Mouse (Mus musculus): Measurements from ENCODE around the gene 9930022D16Rik.

Gene 9930022D16Rik

GRCm38 (mm10) chr11:109434233-109434798 is 20.6 kb downstream of the 9930022D16Rik start:
- POLR2A ChIA-PET = interaction anchor here in 1 of 4 experiments (0.9 kb wide), 1 partner anchor 36 kb away, joined by 3 read pairs; no protein-coding TSS in a partner anchor

GRCm38 (mm10) chr11:109436889-109437288 is 23.2 kb downstream of the 9930022D16Rik start:
- ChIA-PET CTCF (interaction anchor here in 1 of 4 experiments (1.3 kb wide), 1 partner anchor 139 kb away, joined by 5 read pairs; the partner anchor contains the start of gene Rgs9), POLR2A (interaction anchor here in 2 of 4 experiments (0.6 to 1.6 kb wide), 3 partner anchors 11 to 142 kb away, joined by 3 read pairs; partner anchors contain the start of gene Amz2 (in 1 of the 2))

More at GRCm38 (mm10) chr11:109434233-109434798, 20.6 kb downstream of the 9930022D16Rik start:
- CTCF ChIA-PET = interaction anchor here in 2 of 4 experiments (1.1 to 1.2 kb wide), 2 partner anchors 190 kb away, joined by 3 to 6 read pairs; no protein-coding TSS in a partner anchor

DNA sequence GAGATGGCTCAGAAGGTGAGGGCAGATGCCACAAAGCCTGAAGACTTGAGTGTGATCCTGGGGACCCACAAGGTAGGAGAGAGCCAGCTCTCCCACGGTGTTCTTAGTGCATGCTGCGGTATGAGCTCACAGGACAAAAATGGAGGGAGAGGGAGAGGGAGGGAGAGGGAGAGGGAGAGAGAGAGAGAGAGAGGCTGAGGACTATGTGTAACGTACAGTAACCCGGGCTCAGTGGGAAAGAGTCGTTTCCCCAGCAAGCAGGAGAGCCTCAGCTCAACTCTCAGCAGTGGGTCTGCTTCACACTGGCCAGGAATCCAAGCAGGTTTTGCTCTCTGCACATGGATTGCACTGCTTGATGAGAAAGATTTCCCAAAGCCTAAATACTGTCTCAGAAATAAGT is 25.5 kb downstream of the 9930022D16Rik start:
- ChIA-PET POLR2A (interaction anchor here (0.6 to 1.7 kb wide), 12 partner anchors 11 to 226 kb away, joined by 3 to 10 read pairs (median 3); partner anchors contain the start of gene Amz2 (in 1 of the 4)), CTCF (interaction anchor here (0.7 to 2.7 kb wide), 14 partner anchors 13 to 283 kb away, joined by 3 to 22 read pairs (median 8); partner anchors contain the start of genes Amz2 (in 1 of the 4), Fam20a (in 1 of the 4) and Rgs9 (in 1 of the 4))

GRCm38 (mm10) chr11:109439829-109440340 is 26.2 kb downstream of the 9930022D16Rik start:
- CTCF ChIA-PET = interaction anchor here (0.5 to 2.7 kb wide), 21 partner anchors 8 to 424 kb away, joined by 3 to 22 read pairs (median 6); partner anchors contain the start of genes Rgs9 (in 3 of the 4), Amz2 (in 2 of the 4) and Fam20a (in 1 of the 4)
- POLR2A ChIA-PET = interaction anchor here (0.5 to 1.7 kb wide), 14 partner anchors 13 to 1831 kb away, joined by 3 to 11 read pairs (median 3); partner anchors contain the start of genes Amz2 (in 2 of the 4) and Wipi1 (in 1 of the 4)

- CTCF ChIA-PET = interaction anchor here (0.5 to 2.7 kb wide), 18 partner anchors 9 to 423 kb away, joined by 3 to 22 read pairs (median 7); partner anchors contain the start of genes Rgs9 (in 3 of the 4) and Amz2 (in 1 of the 4)
- POLR2A ChIA-PET = interaction anchor here in 2 of 4 experiments (0.5 to 1.2 kb wide), 3 partner anchors 10 to 167 kb away, joined by 3 to 5 read pairs (median 4); no protein-coding TSS in a partner anchor
Measured at GRCm38 (mm10) chr11:109440641-109441040, 26.9 kb downstream of the 9930022D16Rik start.

DNA sequence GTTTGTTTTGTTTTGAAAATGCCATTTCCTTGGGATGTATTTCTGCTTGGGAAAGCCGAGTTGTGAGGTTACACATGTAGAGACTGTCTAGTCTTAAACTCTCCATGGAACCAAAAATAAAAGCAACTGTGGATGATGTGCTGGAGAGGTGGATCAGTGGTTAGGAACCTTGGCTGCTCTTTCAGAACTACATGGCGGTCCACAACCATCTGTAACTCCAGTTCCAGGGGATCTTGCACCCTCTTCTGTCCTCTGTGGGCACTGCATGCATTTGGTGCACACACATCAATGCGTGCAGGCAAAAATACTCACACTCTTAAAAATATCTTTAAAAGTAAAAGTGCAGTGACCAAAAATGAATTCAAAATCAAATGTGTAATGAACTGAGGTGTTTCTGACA is 27.4 kb downstream of the 9930022D16Rik start:
- CTCF ChIA-PET = interaction anchor here (0.7 to 2.7 kb wide), 15 partner anchors 10 to 197 kb away, joined by 3 to 22 read pairs (median 8); partner anchors contain the start of genes Rgs9 (in 3 of the 4) and Amz2 (in 1 of the 4)
- POLR2A ChIA-PET = interaction anchor here in 2 of 4 experiments (0.6 to 1.0 kb wide), 2 partner anchors 10 to 196 kb away, joined by 3 to 4 read pairs; no protein-coding TSS in a partner anchor

GRCm38 (mm10) chr11:109442166-109442730 is 28.5 kb downstream of the 9930022D16Rik start:
- CTCF ChIA-PET = interaction anchor here in 3 of 4 experiments (0.5 to 2.7 kb wide), 10 partner anchors 111 to 1407 kb away, joined by 3 to 12 read pairs (median 4); partner anchors contain the start of gene Rgs9 (in 1 of the 3)
- POLR2A ChIA-PET = interaction anchor here in 1 of 4 experiments (0.7 to 1.2 kb wide), 3 partner anchors 12 to 198 kb away, joined by 3 to 7 read pairs (median 3); no protein-coding TSS in a partner anchor

DNA sequence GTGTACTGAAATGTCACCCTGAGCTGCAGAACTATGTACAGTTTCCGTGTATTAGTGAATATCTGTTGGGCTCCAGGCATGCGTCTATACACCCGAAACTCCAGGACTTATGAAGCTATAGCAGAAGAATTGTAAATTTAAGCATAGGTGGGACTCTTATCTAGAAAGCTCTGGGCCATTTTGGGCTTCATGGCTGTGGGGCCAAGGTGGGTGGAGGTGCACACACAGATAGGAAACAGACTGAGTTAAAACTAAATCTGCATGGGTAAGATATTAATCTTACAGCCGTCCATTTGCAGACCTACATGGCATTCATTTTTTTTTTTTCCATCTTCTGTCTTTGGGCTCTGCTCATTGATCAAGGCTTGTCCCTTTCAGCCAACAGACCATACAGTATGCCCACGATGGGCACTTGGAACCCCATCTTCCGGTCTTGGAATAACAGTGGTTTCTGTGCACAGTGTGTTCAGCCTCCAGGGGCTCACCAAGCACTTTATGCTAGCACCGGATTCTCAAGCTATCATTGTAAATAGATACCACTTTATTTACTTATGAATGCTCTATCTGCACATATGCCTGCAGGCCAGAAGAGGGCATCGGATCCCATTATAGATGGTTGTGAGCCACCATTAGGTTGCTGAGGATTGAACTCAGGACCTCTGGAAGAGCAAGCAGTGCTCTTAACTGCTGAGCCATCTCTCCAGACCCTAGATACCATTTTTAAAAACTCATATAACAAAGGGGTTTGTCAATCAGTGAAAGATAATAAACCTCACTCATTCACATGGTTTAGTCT is 29.9 kb downstream of the 9930022D16Rik start:
- ChIA-PET CTCF (interaction anchor here (0.6 to 2.7 kb wide), 15 partner anchors 12 to 418 kb away, joined by 3 to 19 read pairs (median 4); partner anchors contain the start of gene Wipi1 (in 1 of the 4)), POLR2A (no interaction called here)

DNA sequence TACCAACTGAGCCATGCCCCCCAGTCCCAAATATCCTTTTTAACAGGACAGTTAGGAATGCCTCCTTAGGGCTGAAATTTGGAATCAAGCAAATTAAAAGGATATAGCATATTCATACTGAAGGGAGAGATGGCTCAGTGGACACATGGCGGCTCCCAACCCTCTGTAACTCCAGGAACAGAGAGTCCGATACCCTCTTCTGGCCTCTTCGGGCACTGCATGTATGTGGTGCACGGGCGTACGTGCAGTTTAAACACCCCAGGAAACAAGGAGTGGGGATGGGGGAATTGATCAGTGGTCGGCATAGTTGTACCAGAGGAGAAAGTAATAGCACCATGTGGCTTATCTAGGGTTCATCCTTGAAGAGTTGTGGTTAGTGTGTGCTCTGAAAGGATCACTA is 30.9 kb downstream of the 9930022D16Rik start:
- POLR2A ChIA-PET = interaction anchor here in 1 of 4 experiments (0.7 kb wide), 1 partner anchor 90 kb away, joined by 3 read pairs; no protein-coding TSS in a partner anchor
- CTCF ChIA-PET = interaction anchor here (0.9 to 2.7 kb wide), 15 partner anchors 113 to 416 kb away, joined by 3 to 39 read pairs (median 8); partner anchors contain the start of gene Wipi1 (in 1 of the 4)

DNA sequence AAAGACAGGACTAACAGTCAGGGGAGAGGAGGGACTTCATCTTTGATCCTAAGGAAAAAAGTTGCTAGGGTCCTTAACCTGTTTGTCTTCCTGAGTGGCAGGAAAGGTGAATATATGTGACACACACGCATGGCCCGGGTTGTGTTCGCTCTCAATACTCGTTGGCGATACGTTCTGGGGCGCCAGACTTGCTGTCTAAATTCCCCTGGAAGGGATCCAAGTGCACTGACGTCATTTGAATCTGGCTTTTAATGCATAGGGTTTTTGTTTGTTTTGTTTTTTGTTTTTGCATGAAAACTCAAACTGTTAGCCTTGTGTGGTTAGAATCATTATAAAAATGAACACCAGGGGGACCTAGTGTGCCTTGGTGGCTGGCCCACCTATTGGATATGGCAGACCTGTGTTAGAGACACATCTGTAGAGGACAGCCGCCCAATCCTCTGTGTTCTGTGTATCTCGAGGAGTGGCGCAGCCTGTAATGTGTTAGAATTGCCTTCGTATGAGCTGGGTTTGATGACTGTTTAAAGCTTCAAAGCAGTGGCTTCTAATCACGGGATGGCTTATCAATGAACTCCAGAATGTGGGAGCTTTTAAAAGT is 31.8 kb downstream of the 9930022D16Rik start:
- CTCF ChIA-PET = interaction anchor here (0.5 to 2.7 kb wide), 24 partner anchors 28 to 421 kb away, joined by 3 to 39 read pairs (median 6); partner anchors contain the start of genes Arsg (in 1 of the 4), Slc16a6 (in 1 of the 4) and Wipi1 (in 1 of the 4)
- POLR2A ChIA-PET = interaction anchor here in 1 of 4 experiments (0.7 to 0.8 kb wide), 2 partner anchors 15 to 89 kb away, joined by 3 to 6 read pairs; no protein-coding TSS in a partner anchor

- POLR2A ChIA-PET = interaction anchor here in 2 of 4 experiments (0.6 to 0.7 kb wide), 2 partner anchors 19 to 108 kb away, joined by 3 to 8 read pairs; no protein-coding TSS in a partner anchor
- CTCF ChIA-PET = interaction anchor here in 1 of 4 experiments (0.7 kb wide), 1 partner anchor 115 kb away, joined by 10 read pairs; no protein-coding TSS in a partner anchor
Measured at GRCm38 (mm10) chr11:109451169-109451568, 37.5 kb downstream of the 9930022D16Rik start.

- ChIA-PET CTCF (interaction anchor here in 1 of 4 experiments (0.6 kb wide), 1 partner anchor 88 kb away, joined by 7 read pairs; no protein-coding TSS in a partner anchor), POLR2A (interaction anchor here in 1 of 4 experiments (1.1 to 1.3 kb wide), 3 partner anchors 19 to 222 kb away, joined by 3 read pairs; no protein-coding TSS in a partner anchor)
Measured at GRCm38 (mm10) chr11:109456261-109456660, 42.5 kb downstream of the 9930022D16Rik start.

GRCm38 (mm10) chr11:109458165-109458564 is 44.4 kb downstream of the 9930022D16Rik start:
- ChIA-PET CTCF (no interaction called here), POLR2A (interaction anchor here in 2 of 4 experiments (0.7 to 1.5 kb wide), 3 partner anchors 19 to 177 kb away, joined by 3 read pairs; no protein-coding TSS in a partner anchor)

GRCm38 (mm10) chr11:109460586-109460985 is 46.9 kb downstream of the 9930022D16Rik start:
- ChIA-PET CTCF (interaction anchor here in 2 of 4 experiments (0.6 kb wide), 2 partner anchors 35 to 125 kb away, joined by 3 read pairs; partner anchors contain the start of gene Amz2 (in 1 of the 2)), POLR2A (interaction anchor here in 1 of 4 experiments (1.2 to 1.6 kb wide), 2 partner anchors 11 to 15 kb away, joined by 4 to 6 read pairs; no protein-coding TSS in a partner anchor)

DNA sequence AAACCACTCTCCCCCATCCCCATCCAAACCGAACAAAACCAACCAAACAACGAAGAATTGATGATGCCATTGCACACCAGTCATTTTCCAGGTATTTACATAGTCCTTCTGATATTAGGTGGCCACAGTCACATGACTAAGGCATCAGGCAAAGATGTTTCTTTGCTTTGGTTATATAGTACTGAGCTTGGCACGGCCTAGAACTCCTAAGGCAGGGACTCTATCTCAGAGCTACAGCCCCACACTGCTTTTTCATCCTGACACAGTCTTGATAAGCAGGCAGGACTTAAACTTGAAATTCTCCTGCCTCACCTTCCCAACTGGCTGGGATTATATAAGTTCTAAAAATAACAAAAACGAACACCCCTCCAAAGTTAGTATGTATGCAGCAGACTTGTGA is 51.4 kb downstream of the 9930022D16Rik start:
- ChIA-PET CTCF (no interaction called here), POLR2A (no interaction called here)

- ChIA-PET POLR2A (interaction anchor here in 2 of 4 experiments (0.5 to 1.0 kb wide), 3 partner anchors 112 to 145 kb away, joined by 3 read pairs; partner anchors contain the start of gene Wipi1 (in 1 of the 2)), CTCF (interaction anchor here in 1 of 4 experiments (0.8 to 1.2 kb wide), 2 partner anchors 123 to 169 kb away, joined by 3 read pairs; partner anchors contain the start of gene Rgs9)
Measured at GRCm38 (mm10) chr11:109466987-109467386, 53.3 kb downstream of the 9930022D16Rik start.

All from embryonic stem cell, embryonic (primary cell).